Mouse (Mus musculus) neural tube, embryonic 13.5 days (tissue): Measurements from ENCODE around the gene Apoc2. TPM values are rescaled to one million over a fixed set of nuclear protein-coding genes. Genes with fewer than 3 reads are reported as not detected.

Source experiments
- ATAC-seq: fragments of 200-750 bp; cut with Nextera tagmentation; 2 replicates; pipeline ENCODE4 v1.8.0; 2017; ENCODE audit warnings: low read depth, mild to moderate bottlenecking, moderate TSS enrichment, moderate library complexity
- H3K27ac ChIP-seq: fragments of 300-500 bp; sonication (generic); replicated peaks from 2 replicates; pipeline ENCODE4 v1.5.1; 2015; ENCODE audit warnings: moderate library complexity, mild to moderate bottlenecking, inconsistent platforms
- H3K27me3 ChIP-seq: fragments of 300-500 bp; sonication (generic); 2 replicates; pipeline ENCODE4 v1.6.1; 2015; ENCODE audit warnings: mild to moderate bottlenecking, inconsistent platforms
- H3K36me3 ChIP-seq: fragments of 300-500 bp; sonication (generic); 2 replicates; pipeline ENCODE4 v1.6.1; 2015; ENCODE audit warnings: mild to moderate bottlenecking, inconsistent platforms
- H3K4me1 ChIP-seq: fragments of 300-500 bp; sonication (generic); replicated peaks from 2 replicates; pipeline ENCODE4 v1.6.1; 2015; ENCODE audit warnings: inconsistent platforms
- H3K4me2 ChIP-seq: fragments of 300-500 bp; sonication (generic); 2 replicates; pipeline ENCODE4 v1.6.1; 2015; ENCODE audit warnings: inconsistent platforms, mild to moderate bottlenecking, moderate library complexity
- H3K4me3 ChIP-seq: fragments of 300-500 bp; sonication (generic); 2 replicates; pipeline ENCODE4 v1.5.1; 2015; ENCODE audit warnings: mild to moderate bottlenecking, inconsistent platforms
- H3K9ac ChIP-seq: fragments of 300-500 bp; sonication (generic); 2 replicates; pipeline ENCODE4 v1.6.1; 2015; ENCODE audit warnings: moderate library complexity, mild to moderate bottlenecking, inconsistent platforms
- H3K9me3 ChIP-seq: fragments of 300-500 bp; sonication (generic); 2 replicates; pipeline ENCODE4 v1.6.1; 2016; ENCODE audit warnings: inconsistent platforms
- WGBS: fragments of 180-500 bp; shearing (Covaris S2); methylation state at CpG from one replicate; pipeline ENCODE4 v1.1.7; 2015; 5-methylcytosine and 5-hydroxymethylcytosine counted together
- polyA plus RNA-seq: library from polyadenylated mRNA; unstranded; fragments of >200 nt; fragmentation: Nextera tagmentation; extraction: Ambion mirVana; gene quantifications from 2 replicates; pipeline ENCODE4 v1.2.1, GENCODE M21; 2015

Apoc2 gene
- polyA plus RNA-seq, 1 experiment from 2014 or later: 1.0 TPM

GRCm38 (mm10) chr7:19713196-19713595 lies 35.5 kb upstream of the Apoc2 start:
- Histone ChIP-seq H3K4me2 (no peak overlapping the region), H3K36me3 (peaks cover 54% of the 10 kb centered on the region)
- 63% methylated on average over 4 of the region's 4 CpGs for WGBS

GRCm38 (mm10) chr7:19712414-19712813 lies 34.7 kb upstream of the Apoc2 start:
- Histone ChIP-seq H3K27me3 (no peaks in the 10 kb centered on the region), H3K4me1 (peaks cover 24% of the 10 kb centered on the region), H3K27ac (no peak overlapping the region), H3K4me2 (no peak overlapping the region), H3K9ac (no peak overlapping the region), H3K9me3 (no peaks in the 10 kb centered on the region), H3K36me3 (peaks cover 58% of the 10 kb centered on the region), H3K4me3 (no peak overlapping the region)
- 80% methylated on average over 4 of the region's 4 CpGs for WGBS
- ATAC-seq: no peak

More at GRCm38 (mm10) chr7:19713196-19713595, 35.5 kb upstream of the Apoc2 start:
- no peaks in the 10 kb centered on the region for H3K27me3 ChIP-seq
- no peak overlapping the region for H3K4me3 ChIP-seq
- H3K27ac ChIP-seq: no peak overlapping the region
- peaks cover 24% of the 10 kb centered on the region for H3K4me1 ChIP-seq
- no peaks in the 10 kb centered on the region for H3K9me3 ChIP-seq
- H3K9ac ChIP-seq: no peak overlapping the region
- no peak for ATAC-seq

GRCm38 (mm10) chr7:19710650-19711049 lies 32.9 kb upstream of the Apoc2 start:
- Histone ChIP-seq H3K27me3 (no peaks in the 10 kb centered on the region), H3K27ac (no peak overlapping the region), H3K9me3 (no peaks in the 10 kb centered on the region), H3K4me2 (no peak overlapping the region), H3K4me1 (peaks cover 15% of the 10 kb centered on the region), H3K9ac (no peak overlapping the region), H3K4me3 (no peak overlapping the region), H3K36me3 (peaks cover 70% of the 10 kb centered on the region)
- ATAC-seq: no peak
- WGBS: 93% methylated on average over 10 of the region's 10 CpGs

- Histone ChIP-seq H3K27ac (no peak overlapping the region), H3K27me3 (no peaks in the 10 kb centered on the region), H3K4me3 (no peak overlapping the region), H3K36me3 (peaks cover 75% of the 10 kb centered on the region), H3K9me3 (no peaks in the 10 kb centered on the region), H3K4me2 (no peak overlapping the region), H3K9ac (no peak overlapping the region), H3K4me1 (0 out of 2 replicates have a peak, but pooled peaks cover 7% of the 10 kb centered on the region)
- ATAC-seq: no peak
- 93% methylated on average over 7 of the region's 7 CpGs for WGBS
Observed at GRCm38 (mm10) chr7:19705271-19705670, 27.5 kb upstream of the Apoc2 start.

GRCm38 (mm10) chr7:19704475-19704874 lies 26.7 kb upstream of the Apoc2 start:
- Histone ChIP-seq H3K4me3 (no peak overlapping the region), H3K9ac (no peak overlapping the region), H3K9me3 (no peaks in the 10 kb centered on the region), H3K27ac (no peak overlapping the region), H3K27me3 (no peaks in the 10 kb centered on the region), H3K4me2 (no peak overlapping the region), H3K36me3 (peaks cover 67% of the 10 kb centered on the region), H3K4me1 (peaks cover 11% of the 10 kb centered on the region)
- ATAC-seq: no peak
- 95% methylated on average over 4 of the region's 4 CpGs for WGBS

GRCm38 (mm10) chr7:19702859-19703555 lies 25.3 kb upstream of the Apoc2 start:
- ATAC-seq: no peak
- 92% methylated on average over 16 of the region's 16 CpGs for WGBS
- H3K9me3 ChIP-seq: no peaks in the 10 kb centered on the region

GRCm38 (mm10) chr7:19701069-19701761 lies 23.5 kb upstream of the Apoc2 start:
- peak overlapping the region; percentile 31; the same call in 1 of the 2 replicates for H3K9ac ChIP-seq
- H3K4me3 ChIP-seq: no peak overlapping the region
- ATAC-seq: no peak
- no peak overlapping the region for H3K4me2 ChIP-seq
- peaks cover 43% of the 10 kb centered on the region for H3K36me3 ChIP-seq
- peaks cover 28% of the 10 kb centered on the region for H3K4me1 ChIP-seq
- no peaks in the 10 kb centered on the region for H3K9me3 ChIP-seq
- peaks cover 4% of the 10 kb centered on the region; the same call in 1 of the 2 replicates for H3K27me3 ChIP-seq
- 34% methylated on average over 22 of the region's 22 CpGs for WGBS
- H3K27ac ChIP-seq: peak overlapping the region; percentile 59

More at GRCm38 (mm10) chr7:19702859-19703555, 25.3 kb upstream of the Apoc2 start:
- no peak overlapping the region for H3K27ac ChIP-seq
- H3K4me1 ChIP-seq: peaks cover 26% of the 10 kb centered on the region
- no peaks in the 10 kb centered on the region; the same call in 1 of the 2 replicates for H3K27me3 ChIP-seq
- no peak overlapping the region for H3K9ac ChIP-seq
- no peak overlapping the region for H3K4me2 ChIP-seq
- no peak overlapping the region for H3K4me3 ChIP-seq
- peaks cover 54% of the 10 kb centered on the region for H3K36me3 ChIP-seq

- Histone ChIP-seq H3K4me3 (no peak overlapping the region), H3K4me1 (peaks cover 28% of the 10 kb centered on the region), H3K36me3 (peaks cover 45% of the 10 kb centered on the region), H3K4me2 (no peak overlapping the region), H3K9ac (no peak overlapping the region), H3K27me3 (peaks cover 4% of the 10 kb centered on the region; the same call in 1 of the 2 replicates), H3K9me3 (no peaks in the 10 kb centered on the region), H3K27ac (peak overlapping the region; percentile 23; the same call in 1 of the 2 replicates)
- ATAC-seq: no peak
- 65% methylated on average over 12 of the region's 12 CpGs for WGBS
Observed at GRCm38 (mm10) chr7:19700299-19701068, 22.7 kb upstream of the Apoc2 start.

- no peak overlapping the region for H3K4me3 ChIP-seq
- H3K9me3 ChIP-seq: no peaks in the 10 kb centered on the region
- 0 out of 2 replicates have a peak overlapping the region, but pooled peaks have one; percentile 69 for H3K9ac ChIP-seq
- no peak overlapping the region for H3K27ac ChIP-seq
- H3K4me2 ChIP-seq: peak overlapping the region; percentile 60; the same call in 1 of the 2 replicates
- H3K4me1 ChIP-seq: peaks cover 28% of the 10 kb centered on the region
- peaks cover 38% of the 10 kb centered on the region for H3K36me3 ChIP-seq
- WGBS: 74% methylated on average over 4 of the region's 4 CpGs
- no peak for ATAC-seq
- peaks cover 4% of the 10 kb centered on the region; the same call in 1 of the 2 replicates for H3K27me3 ChIP-seq
Observed at GRCm38 (mm10) chr7:19699827-19700148, 22.0 kb upstream of the Apoc2 start.

GRCm38 (mm10) chr7:19698907-19699826 lies 21.4 kb upstream of the Apoc2 start, which contains the start of gene Apoe:
Apoe (minus strand) TSS chr7:19699188.
- H3K27me3 ChIP-seq: peaks cover 4% of the 10 kb centered on the region; the same call in 1 of the 2 replicates
- H3K4me3 ChIP-seq: peak within 1 kb of the TSS; percentile 35
- peak; percentile 70 for ATAC-seq
- peaks cover 32% of the 10 kb centered on the region for H3K36me3 ChIP-seq
- peak within 1 kb of the TSS; percentile 69 for H3K9ac ChIP-seq
- peak within 1 kb of the TSS; percentile 54; the same call in 1 of the 2 replicates for H3K27ac ChIP-seq
- peaks cover 28% of the 10 kb centered on the region for H3K4me1 ChIP-seq
- WGBS: 2% methylated on average over 20 of the region's 20 CpGs
- no peaks in the 10 kb centered on the region for H3K9me3 ChIP-seq
- H3K4me2 ChIP-seq: peak within 1 kb of the TSS; percentile 60
